Mouse (Mus musculus) gastrocnemius, postnatal 36 days (tissue): ENCODE results near the gene Rhbdf1. TPM values are rescaled to one million over a fixed set of nuclear protein-coding genes. Genes with fewer than 3 reads are reported as not detected.

ENCODE experiments used
- total RNA-seq, 2 experiments: library from RNA; stranded (reverse); gene quantifications; 2 replicates each; pipeline ENCODE4 v1.2.3; 2021

Rhbdf1 gene
- total RNA-seq, 2 experiments from 2014 or later = 15.6 to 19.5 TPM

Other genes starting within 250 kb of the Rhbdf1 start
- 1 to 10 TPM in 1 of 2 experiments, not detected in 1; 1.6 TPM for gene Nsg2, start 221.8 kb downstream of the Rhbdf1 start, total RNA-seq
- not detected for gene Il9r, start 22.0 kb downstream of the Rhbdf1 start, total RNA-seq
- gene Snrnp25, start 16.9 kb downstream of the Rhbdf1 start, total RNA-seq = 10 to 100 TPM in 1 of 2 experiments, 1 to 10 TPM in 1; 9.8 to 10.7 TPM
- gene Mpg, start 4.2 kb upstream of the Rhbdf1 start, total RNA-seq = 1 to 10 TPM; 4.5 to 5.0 TPM
- gene Nprl3, start 45.4 kb upstream of the Rhbdf1 start, total RNA-seq = 10 to 100 TPM; 20.2 to 26.1 TPM
- not detected for gene Hba-x, start 54.1 kb upstream of the Rhbdf1 start, total RNA-seq
- 100 to 1,000 TPM; 252 to 350 TPM for gene Hba-a1, start 61.2 kb upstream of the Rhbdf1 start, total RNA-seq
- gene Hbq1b, start 64.7 kb upstream of the Rhbdf1 start, total RNA-seq = not detected
- 100 to 1,000 TPM; 195 to 294 TPM for gene Hba-a2, start 74.2 kb upstream of the Rhbdf1 start, total RNA-seq
- gene Hbq1a, start 77.8 kb upstream of the Rhbdf1 start, total RNA-seq = not detected
- 1 to 10 TPM; 3.6 to 4.3 TPM for gene Sh3pxd2b, start 125.5 kb upstream of the Rhbdf1 start, total RNA-seq
- 10 to 100 TPM in 1 of 2 experiments, 1 to 10 TPM in 1; 9.0 to 11.2 TPM for gene Ubtd2, start 233.1 kb upstream of the Rhbdf1 start, total RNA-seq